Mouse (Mus musculus) liver, embryonic 13.5 days (tissue): Measurements from ENCODE around the gene Zfand5. TPM values are rescaled to one million over a fixed set of nuclear protein-coding genes. Genes with fewer than 3 reads are reported as not detected.
"Not testable (repeated sequence)": the region's sequence is repeated elsewhere in the genome, so short reads cannot be mapped to it uniquely, and the experiment has no call there.

Experiments used
- ATAC-seq: fragments of 200-750 bp; cut with Nextera tagmentation; 2 replicates; pipeline ENCODE4 v1.8.0; 2017; ENCODE audit warnings: low read depth, mild to moderate bottlenecking, moderate number of reproducible peaks, moderate library complexity
- DNase-seq: peaks from one replicate; pipeline ENCODE4 v3.0.0; 2022
- H3K27ac ChIP-seq: fragments of 300-500 bp; sonication (generic); 2 replicates; pipeline ENCODE4 v1.5.1; 2015; ENCODE audit warnings: moderate library complexity, mild to moderate bottlenecking, inconsistent platforms
- H3K27me3 ChIP-seq: fragments of 300-500 bp; sonication (generic); 2 replicates; pipeline ENCODE4 v1.6.1; 2015; ENCODE audit warnings: mild to moderate bottlenecking, inconsistent platforms
- H3K36me3 ChIP-seq: fragments of 300-500 bp; sonication (generic); 2 replicates; pipeline ENCODE4 v1.6.1; 2015; ENCODE audit warnings: mild to moderate bottlenecking, inconsistent platforms
- H3K4me1 ChIP-seq: fragments of 300-500 bp; sonication (generic); replicated peaks from 2 replicates; pipeline ENCODE4 v1.6.1; 2015; ENCODE audit warnings: inconsistent platforms
- H3K4me2 ChIP-seq: fragments of 300-500 bp; sonication (generic); 2 replicates; pipeline ENCODE4 v1.6.1; 2015; ENCODE audit warnings: inconsistent platforms, mild to moderate bottlenecking, moderate library complexity
- H3K4me3 ChIP-seq: fragments of 300-500 bp; sonication (generic); replicated peaks from 2 replicates; pipeline ENCODE4 v1.5.1; 2015; ENCODE audit warnings: mild to moderate bottlenecking, inconsistent platforms
- H3K9ac ChIP-seq: fragments of 300-500 bp; sonication (generic); 2 replicates; pipeline ENCODE4 v1.6.1; 2015; ENCODE audit warnings: mild to moderate bottlenecking, inconsistent platforms
- H3K9me3 ChIP-seq: fragments of 300-500 bp; sonication (generic); replicated peaks from 2 replicates; pipeline ENCODE4 v1.6.1; 2016; ENCODE audit warnings: inconsistent platforms
- WGBS: fragments of 180-500 bp; shearing (Covaris S2); methylation state at CpG from one replicate; pipeline ENCODE4 v1.1.7; 2015; ENCODE audit not compliant: insufficient replicate concordance; 5-methylcytosine and 5-hydroxymethylcytosine counted together
- polyA plus RNA-seq: library from polyadenylated mRNA; unstranded; fragments of >200 nt; fragmentation: Nextera tagmentation; extraction: Ambion mirVana; gene quantifications from 2 replicates; pipeline ENCODE4 v1.2.1, GENCODE M21; 2015

Zfand5 gene
- polyA plus RNA-seq, 1 experiment from 2014 or later, result 36.8 TPM

- Histone ChIP-seq H3K4me3 (peak overlapping the region; percentile 98), H3K4me1 (peaks cover 24% of the 10 kb centered on the region), H3K4me2 (peak overlapping the region; percentile 71), H3K27ac (peak overlapping the region; percentile 76), H3K36me3 (peaks cover 21% of the 10 kb centered on the region), H3K9ac (peak overlapping the region; percentile 79), H3K27me3 (no peaks in the 10 kb centered on the region), H3K9me3 (no peaks in the 10 kb centered on the region)
- peak; percentile 55 for DNase-seq
- ATAC-seq, result peak; percentile 8; the same call in 1 of the 2 replicates
- 0% methylated on average over 2 of the region's 2 CpGs for WGBS
Measured at GRCm38 (mm10) chr19:21274181-21274591, 2.1 kb downstream of the Zfand5 start.

- no peaks in the 10 kb centered on the region for H3K27me3 ChIP-seq
- H3K4me2 ChIP-seq, result peak overlapping the region; percentile 71
- ATAC-seq, result no peak
- H3K4me3 ChIP-seq, result peak overlapping the region; percentile 98
- peak overlapping the region; percentile 79 for H3K9ac ChIP-seq
- H3K9me3 ChIP-seq, result no peaks in the 10 kb centered on the region
- no peak for DNase-seq
- H3K4me1 ChIP-seq, result peaks cover 24% of the 10 kb centered on the region
- H3K27ac ChIP-seq, result peak overlapping the region; percentile 76
- peaks cover 25% of the 10 kb centered on the region for H3K36me3 ChIP-seq
- WGBS, result 17% methylated on average over 3 of the region's 3 CpGs
Measured at GRCm38 (mm10) chr19:21274714-21275113, 2.6 kb downstream of the Zfand5 start.

GRCm38 (mm10) chr19:21276317-21276716 is 4.2 kb downstream of the Zfand5 start:
- no peaks in the 10 kb centered on the region for H3K27me3 ChIP-seq
- H3K4me1 ChIP-seq, result peaks cover 18% of the 10 kb centered on the region
- ATAC-seq (no peak), DNase-seq (no peak)
- H3K36me3 ChIP-seq, result peaks cover 39% of the 10 kb centered on the region
- no peak overlapping the region for H3K27ac ChIP-seq
- no peaks in the 10 kb centered on the region for H3K9me3 ChIP-seq
- H3K4me3 ChIP-seq, result no peak overlapping the region
- H3K4me2 ChIP-seq, result no peak overlapping the region
- no peak overlapping the region for H3K9ac ChIP-seq

- DNase-seq, result no peak
- ATAC-seq, result no peak
- WGBS, result 61% methylated on average over 3 of the region's 3 CpGs
Measured at GRCm38 (mm10) chr19:21286421-21287097, 14.5 kb downstream of the Zfand5 start.

GRCm38 (mm10) chr19:21297411-21297810 is 25.3 kb downstream of the Zfand5 start:
- WGBS, result 79% methylated on average over 4 of the region's 4 CpGs
- no peaks in the 10 kb centered on the region for H3K9me3 ChIP-seq

More at GRCm38 (mm10) chr19:21286421-21287097, 14.5 kb downstream of the Zfand5 start:
- H3K9ac ChIP-seq, result no peak overlapping the region
- 0 out of 2 replicates have a peak, but pooled peaks cover 3% of the 10 kb centered on the region for H3K9me3 ChIP-seq
- no peak overlapping the region for H3K4me3 ChIP-seq
- no peak overlapping the region for H3K4me2 ChIP-seq
- no peak overlapping the region for H3K27ac ChIP-seq
- H3K4me1 ChIP-seq, result no peaks in the 10 kb centered on the region
- H3K36me3 ChIP-seq, result peaks cover 16% of the 10 kb centered on the region
- H3K27me3 ChIP-seq, result no peaks in the 10 kb centered on the region

GRCm38 (mm10) chr19:21301787-21302186 is 29.7 kb downstream of the Zfand5 start:
- Histone ChIP-seq H3K27ac (no peak overlapping the region), H3K36me3 (no peaks in the 10 kb centered on the region), H3K9me3 (no peaks in the 10 kb centered on the region), H3K27me3 (no peaks in the 10 kb centered on the region), H3K9ac (no peak overlapping the region), H3K4me2 (no peak overlapping the region), H3K4me1 (no peaks in the 10 kb centered on the region), H3K4me3 (no peak overlapping the region)
- WGBS, result 41% methylated on average over 3 of the region's 3 CpGs
- ATAC-seq (no peak), DNase-seq (no peak)

More at GRCm38 (mm10) chr19:21297411-21297810, 25.3 kb downstream of the Zfand5 start:
- Histone ChIP-seq H3K27me3 (no peaks in the 10 kb centered on the region), H3K4me2 (no peak overlapping the region), H3K36me3 (no peaks in the 10 kb centered on the region), H3K27ac (no peak overlapping the region), H3K4me3 (no peak overlapping the region), H3K4me1 (no peaks in the 10 kb centered on the region), H3K9ac (no peak overlapping the region)
- DNase-seq, result no peak
- ATAC-seq, result no peak

- Histone ChIP-seq H3K4me3 (no peak overlapping the region), H3K36me3 (no peaks in the 10 kb centered on the region), H3K27me3 (no peaks in the 10 kb centered on the region), H3K9ac (no peak overlapping the region), H3K9me3 (no peaks in the 10 kb centered on the region), H3K4me2 (no peak overlapping the region), H3K27ac (no peak overlapping the region), H3K4me1 (no peaks in the 10 kb centered on the region)
- DNase-seq (no peak), ATAC-seq (no peak)
- WGBS, result 81% methylated on average over 3 of the region's 3 CpGs
Measured at GRCm38 (mm10) chr19:21307755-21308154, 35.7 kb downstream of the Zfand5 start.

GRCm38 (mm10) chr19:21310364-21310763 is 38.3 kb downstream of the Zfand5 start:
- not testable (repeated sequence) for H3K27ac ChIP-seq, H3K27me3 ChIP-seq, DNase-seq, H3K4me3 ChIP-seq, H3K4me2 ChIP-seq, ATAC-seq, H3K9me3 ChIP-seq, H3K36me3 ChIP-seq, H3K4me1 ChIP-seq, H3K9ac ChIP-seq
- WGBS, result 83% methylated on average over 5 of the region's 5 CpGs

- no peak overlapping the region for H3K4me3 ChIP-seq
- no peak for ATAC-seq
- WGBS, result 54% methylated on average over 3 of the region's 3 CpGs
- no peaks in the 10 kb centered on the region for H3K27me3 ChIP-seq
- no peaks in the 10 kb centered on the region for H3K36me3 ChIP-seq
- no peak overlapping the region for H3K9ac ChIP-seq
- no peaks in the 10 kb centered on the region for H3K4me1 ChIP-seq
- DNase-seq, result no peak
- H3K27ac ChIP-seq, result no peak overlapping the region
- no peak overlapping the region for H3K4me2 ChIP-seq
- no peaks in the 10 kb centered on the region for H3K9me3 ChIP-seq
Measured at GRCm38 (mm10) chr19:21315701-21316100, 43.6 kb downstream of the Zfand5 start.

- no peaks in the 10 kb centered on the region for H3K27me3 ChIP-seq
- H3K36me3 ChIP-seq, result no peaks in the 10 kb centered on the region
- H3K27ac ChIP-seq, result no peak overlapping the region
- H3K9me3 ChIP-seq, result no peaks in the 10 kb centered on the region
- H3K4me1 ChIP-seq, result no peaks in the 10 kb centered on the region
- ATAC-seq (no peak), DNase-seq (no peak)
- H3K4me3 ChIP-seq, result no peak overlapping the region
- 77% methylated on average over 1 of the region's 1 CpGs for WGBS
- H3K4me2 ChIP-seq, result no peak overlapping the region
- no peak overlapping the region for H3K9ac ChIP-seq
Measured at GRCm38 (mm10) chr19:21319618-21320017, 47.5 kb downstream of the Zfand5 start.

GRCm38 (mm10) chr19:21325333-21325732 is 53.3 kb downstream of the Zfand5 start:
- Histone ChIP-seq H3K4me1 (no peaks in the 10 kb centered on the region), H3K27me3 (no peaks in the 10 kb centered on the region), H3K9ac (no peak overlapping the region), H3K27ac (no peak overlapping the region), H3K4me3 (no peak overlapping the region), H3K9me3 (no peaks in the 10 kb centered on the region), H3K36me3 (no peaks in the 10 kb centered on the region), H3K4me2 (no peak overlapping the region)
- DNase-seq (no peak), ATAC-seq (no peak)
- 53% methylated on average over 3 of the region's 3 CpGs for WGBS

GRCm38 (mm10) chr19:21328951-21329350 is 56.9 kb downstream of the Zfand5 start:
- H3K27me3 ChIP-seq, result no peaks in the 10 kb centered on the region
- WGBS, result 74% methylated on average over 9 of the region's 9 CpGs

More at GRCm38 (mm10) chr19:21328951-21329350, 56.9 kb downstream of the Zfand5 start:
- ATAC-seq (no peak), DNase-seq (no peak)
- Histone ChIP-seq H3K9ac (no peak overlapping the region), H3K4me3 (no peak overlapping the region), H3K9me3 (no peaks in the 10 kb centered on the region), H3K4me2 (no peak overlapping the region), H3K36me3 (no peaks in the 10 kb centered on the region), H3K27ac (no peak overlapping the region), H3K4me1 (no peaks in the 10 kb centered on the region)
